Mouse (Mus musculus): Measurements from ENCODE around the gene Actr5. TPM values are rescaled to one million over a fixed set of nuclear protein-coding genes. Genes with fewer than 3 reads are reported as not detected.

The Actr5 gene
- polyA plus RNA-seq, 1 experiment, result 9.4 TPM

DNA sequence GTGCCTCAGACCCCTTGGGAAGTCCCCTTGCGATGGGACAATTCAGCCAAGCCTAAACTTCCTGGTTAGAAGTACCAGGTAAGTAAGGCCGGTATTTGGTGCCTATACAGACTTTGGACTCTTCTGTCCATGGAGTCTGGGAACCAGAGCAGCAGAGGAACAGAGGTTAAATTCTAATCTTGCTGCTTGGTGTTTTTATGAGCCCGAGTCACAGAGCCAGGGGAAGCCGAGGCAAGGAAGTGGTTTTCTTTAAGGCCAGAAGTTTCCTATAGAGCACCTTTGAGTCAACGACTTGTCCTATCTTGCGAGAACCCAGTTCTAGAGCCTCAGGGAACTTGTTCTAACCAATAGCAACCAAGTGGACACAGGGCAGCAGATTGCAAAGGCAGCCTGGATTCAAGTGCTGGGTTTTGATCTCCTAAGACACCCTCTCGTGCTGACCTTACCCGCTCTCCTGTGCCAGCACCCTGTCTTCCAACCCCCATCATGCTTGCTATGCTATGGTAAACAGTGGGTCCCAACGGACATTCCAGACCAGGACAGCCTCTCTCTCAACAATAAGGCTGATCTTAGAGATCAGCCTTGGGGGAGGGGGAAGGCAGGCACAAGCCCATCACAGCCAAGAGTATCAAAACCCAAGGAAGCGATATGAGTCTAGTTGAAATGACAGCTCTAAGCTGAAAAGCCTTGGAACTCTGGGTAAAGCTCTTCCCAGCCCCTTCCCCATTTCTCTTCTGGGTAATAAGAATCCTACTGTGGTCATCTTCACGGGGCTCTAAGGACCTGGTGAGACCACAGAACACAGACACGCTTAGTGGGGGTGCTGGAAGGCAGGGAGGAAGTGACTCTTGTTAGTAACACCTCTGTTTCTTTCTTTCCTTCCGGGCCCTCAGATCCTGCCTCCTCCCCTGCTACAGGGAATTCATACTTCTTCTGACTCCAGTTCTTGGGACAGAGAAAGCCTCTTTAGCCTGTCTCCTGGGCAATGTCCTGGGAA is 44.8 kb downstream of the Actr5 start:
- Histone ChIP-seq H3K4me3 (ENCODE audit: extremely low read depth, insufficient read depth, insufficient read length) (peak overlapping the region; percentile 90; the same call in 1 of the 2 replicates), H3K27me3 (ENCODE audit: control insufficient read depth, insufficient read depth, low read length) (no peaks in the 10 kb centered on the region), H3K27ac (ENCODE audit: insufficient read depth, low read length) (peak overlapping the region; percentile 91), H3K4me1 (ENCODE audit: control insufficient read depth, insufficient read depth, insufficient read length) (peaks cover 42% of the 10 kb centered on the region), H3K36me3 (ENCODE audit: control insufficient read depth, insufficient read depth, low read length) (0 out of 2 replicates have a peak, but pooled peaks cover 3% of the 10 kb centered on the region)
- peak in 1 of 2 experiments; percentile 39 for DNase-seq (ENCODE audit: low read depth in 1 of 2, low spot score in 2 of 2)
- no peak for TF ChIP-seq POLR2A (IDR thresholded peaks at IDR 0.05; ENCODE audit: low read depth, low read length)
- no peak for TF ChIP-seq CTCF (IDR thresholded peaks at IDR 0.05; ENCODE audit: extremely low read depth, insufficient read depth, insufficient read length, insufficient replicate concordance)
- WGBS, result 25% methylated on average over 13 of the region's 13 CpGs

DNA sequence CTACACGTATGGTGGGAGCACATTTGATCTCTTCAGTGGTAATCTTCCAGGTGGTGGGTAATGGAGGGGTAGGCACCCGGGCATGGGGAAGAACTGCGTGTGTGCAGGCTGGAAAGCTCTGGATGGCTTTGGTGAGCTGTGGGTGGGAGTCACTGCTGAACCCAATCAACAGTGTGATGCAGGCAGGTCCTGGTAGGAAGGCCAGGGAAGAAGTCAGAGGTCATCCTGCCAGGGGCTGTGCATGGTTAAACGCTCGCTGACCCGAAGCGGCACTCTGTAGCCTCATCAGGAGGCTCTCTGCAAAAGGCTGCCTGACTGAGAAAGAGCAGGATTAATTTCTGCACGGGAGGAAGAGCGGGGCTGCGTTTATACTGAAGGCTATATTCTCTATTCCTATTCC is 45.9 kb downstream of the Actr5 start:
- Histone ChIP-seq H3K27ac (ENCODE audit: insufficient read depth, low read length) (peak overlapping the region; percentile 91), H3K4me1 (ENCODE audit: control insufficient read depth, insufficient read depth, insufficient read length) (peaks cover 50% of the 10 kb centered on the region), H3K36me3 (ENCODE audit: control insufficient read depth, insufficient read depth, low read length) (0 out of 2 replicates have a peak, but pooled peaks cover 3% of the 10 kb centered on the region), H3K27me3 (ENCODE audit: control insufficient read depth, insufficient read depth, low read length) (no peaks in the 10 kb centered on the region), H3K4me3 (ENCODE audit: extremely low read depth, insufficient read depth, insufficient read length) (no peak overlapping the region)
- TF ChIP-seq POLR2A (IDR thresholded peaks at IDR 0.05; ENCODE audit: low read depth, low read length), result no peak
- no peak for TF ChIP-seq CTCF (IDR thresholded peaks at IDR 0.05; ENCODE audit: extremely low read depth, insufficient read depth, insufficient read length, insufficient replicate concordance)
- DNase-seq (ENCODE audit: low read depth in 1 of 2, low spot score in 2 of 2), result no peak
- WGBS, result 72% methylated on average over 10 of the region's 10 CpGs

DNA sequence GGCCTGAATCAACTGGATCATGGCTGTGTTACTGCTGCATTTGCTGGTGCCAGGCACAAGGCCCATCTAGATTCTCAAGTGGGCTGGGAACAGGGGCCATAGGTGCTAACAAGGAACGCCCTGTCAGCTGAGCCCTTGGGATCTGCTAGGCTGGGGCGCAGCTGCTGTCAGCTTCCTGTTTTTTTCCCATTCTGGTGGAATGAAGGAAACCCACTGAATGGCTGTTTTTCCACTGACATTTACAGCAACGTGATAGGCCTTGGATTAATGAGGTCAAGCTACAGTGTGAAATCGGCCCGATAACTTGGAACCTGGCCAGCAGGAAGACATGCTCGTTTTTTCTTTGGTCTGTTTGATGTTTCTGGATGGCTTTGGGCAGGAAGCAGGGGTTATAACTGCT is 48.1 kb downstream of the Actr5 start:
- peak in 1 of 2 experiments; percentile 29 for DNase-seq (ENCODE audit: low read depth in 1 of 2, low spot score in 2 of 2)
- no peak overlapping the region for H3K4me3 ChIP-seq (ENCODE audit: extremely low read depth, insufficient read depth, insufficient read length)
- H3K36me3 ChIP-seq (ENCODE audit: control insufficient read depth, insufficient read depth, low read length), result 0 out of 2 replicates have a peak, but pooled peaks cover 3% of the 10 kb centered on the region
- no peak for TF ChIP-seq POLR2A (IDR thresholded peaks at IDR 0.05; ENCODE audit: low read depth, low read length)
- TF ChIP-seq CTCF (IDR thresholded peaks at IDR 0.05; ENCODE audit: extremely low read depth, insufficient read depth, insufficient read length, insufficient replicate concordance), result no peak
- no peaks in the 10 kb centered on the region for H3K27me3 ChIP-seq (ENCODE audit: control insufficient read depth, insufficient read depth, low read length)
- 8% methylated on average over 6 of the region's 6 CpGs for WGBS
- H3K27ac ChIP-seq (ENCODE audit: insufficient read depth, low read length), result peak overlapping the region; percentile 61
- H3K4me1 ChIP-seq (ENCODE audit: control insufficient read depth, insufficient read depth, insufficient read length), result peaks cover 53% of the 10 kb centered on the region

DNA sequence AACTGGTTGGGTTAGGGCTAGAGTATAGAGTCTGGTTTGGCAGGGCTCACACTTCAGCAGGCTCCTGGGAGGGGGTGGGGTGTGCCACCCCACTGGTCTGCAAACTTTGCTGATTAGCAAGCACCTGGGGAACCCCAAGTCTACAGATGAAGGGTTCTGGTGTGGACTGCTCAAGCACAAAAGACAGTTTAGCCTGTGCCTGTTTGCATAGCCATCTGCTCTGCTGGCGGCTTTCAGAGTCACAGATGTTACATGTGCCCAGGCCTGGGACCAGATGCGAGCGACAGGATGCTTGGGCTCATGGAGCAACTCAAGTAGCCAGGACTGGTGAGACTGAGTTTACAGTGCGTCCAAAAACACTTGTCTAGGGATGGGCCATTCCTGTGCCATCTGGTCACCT is 48.8 kb downstream of the Actr5 start:
- H3K27me3 ChIP-seq (ENCODE audit: control insufficient read depth, insufficient read depth, low read length), result no peaks in the 10 kb centered on the region
- DNase-seq (ENCODE audit: low read depth in 1 of 2, low spot score in 2 of 2), result peak; percentile 57 to 65
- 29% methylated on average over 4 of the region's 4 CpGs for WGBS
- peaks cover 58% of the 10 kb centered on the region for H3K4me1 ChIP-seq (ENCODE audit: control insufficient read depth, insufficient read depth, insufficient read length)
- H3K36me3 ChIP-seq (ENCODE audit: control insufficient read depth, insufficient read depth, low read length), result 0 out of 2 replicates have a peak, but pooled peaks cover 3% of the 10 kb centered on the region
- TF ChIP-seq POLR2A (IDR thresholded peaks at IDR 0.05; ENCODE audit: low read depth, low read length), result no peak
- no peak for TF ChIP-seq CTCF (IDR thresholded peaks at IDR 0.05; ENCODE audit: extremely low read depth, insufficient read depth, insufficient read length, insufficient replicate concordance)
- peak overlapping the region; percentile 61 for H3K27ac ChIP-seq (ENCODE audit: insufficient read depth, low read length)
- H3K4me3 ChIP-seq (ENCODE audit: extremely low read depth, insufficient read depth, insufficient read length), result no peak overlapping the region

DNA sequence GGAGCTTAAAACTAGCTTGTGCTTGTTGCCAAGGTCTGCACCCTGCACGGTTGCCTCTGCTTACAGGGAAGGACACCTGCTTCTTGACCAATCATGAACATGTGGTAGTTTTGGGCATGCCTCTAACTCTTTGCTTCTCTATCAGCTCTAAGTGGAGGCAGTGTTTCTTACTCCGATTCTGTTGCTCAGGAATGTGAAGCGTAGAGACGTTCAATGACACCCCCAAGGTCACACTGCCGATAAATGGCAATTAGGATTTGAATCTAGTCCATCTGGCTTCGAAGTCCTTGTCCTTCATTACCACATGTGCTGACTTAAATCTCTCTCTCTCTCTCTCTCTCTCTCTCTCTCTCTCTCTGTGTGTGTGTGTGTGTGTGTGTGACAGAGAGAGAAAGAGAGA is 49.4 kb downstream of the Actr5 start:
- Histone ChIP-seq H3K4me3 (ENCODE audit: extremely low read depth, insufficient read depth, insufficient read length) (no peak overlapping the region), H3K4me1 (ENCODE audit: control insufficient read depth, insufficient read depth, insufficient read length) (peaks cover 61% of the 10 kb centered on the region), H3K27ac (ENCODE audit: insufficient read depth, low read length) (no peak overlapping the region), H3K36me3 (ENCODE audit: control insufficient read depth, insufficient read depth, low read length) (0 out of 2 replicates have a peak, but pooled peaks cover 3% of the 10 kb centered on the region), H3K27me3 (ENCODE audit: control insufficient read depth, insufficient read depth, low read length) (no peaks in the 10 kb centered on the region)
- no peak for DNase-seq (ENCODE audit: low read depth in 1 of 2, low spot score in 2 of 2)
- TF ChIP-seq POLR2A (IDR thresholded peaks at IDR 0.05; ENCODE audit: low read depth, low read length) (no peak), CTCF (IDR thresholded peaks at IDR 0.05; ENCODE audit: extremely low read depth, insufficient read depth, insufficient read length, insufficient replicate concordance) (no peak)
- 61% methylated on average over 6 of the region's 6 CpGs for WGBS

DNA sequence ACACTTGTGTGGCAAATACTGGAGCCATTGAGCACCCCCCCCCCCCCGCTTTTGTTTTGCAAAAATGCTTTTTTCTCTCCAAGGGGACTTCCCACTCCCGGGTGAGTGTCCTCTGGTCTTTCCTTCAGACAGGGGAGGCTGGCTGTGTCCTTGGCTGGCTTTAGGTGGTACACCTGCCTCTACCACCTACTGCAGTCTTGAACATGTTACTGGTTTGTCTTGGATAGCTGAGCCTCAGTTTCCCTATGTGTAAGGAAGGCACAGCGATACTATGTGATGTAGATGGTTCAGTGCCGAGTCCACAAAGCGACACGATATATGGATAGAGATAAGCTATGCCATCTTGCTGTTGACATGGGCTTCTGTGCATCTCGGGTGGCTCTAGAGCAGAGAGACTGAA is 50.1 kb downstream of the Actr5 start:
- Histone ChIP-seq H3K27me3 (ENCODE audit: control insufficient read depth, insufficient read depth, low read length) (no peaks in the 10 kb centered on the region), H3K4me3 (ENCODE audit: extremely low read depth, insufficient read depth, insufficient read length) (no peak overlapping the region), H3K27ac (ENCODE audit: insufficient read depth, low read length) (peak overlapping the region; percentile 32; the same call in 1 of the 2 replicates), H3K4me1 (ENCODE audit: control insufficient read depth, insufficient read depth, insufficient read length) (peaks cover 57% of the 10 kb centered on the region), H3K36me3 (ENCODE audit: control insufficient read depth, insufficient read depth, low read length) (0 out of 2 replicates have a peak, but pooled peaks cover 3% of the 10 kb centered on the region)
- WGBS, result 79% methylated on average over 7 of the region's 7 CpGs
- no peak for TF ChIP-seq POLR2A (IDR thresholded peaks at IDR 0.05; ENCODE audit: low read depth, low read length)
- no peak for TF ChIP-seq CTCF (IDR thresholded peaks at IDR 0.05; ENCODE audit: extremely low read depth, insufficient read depth, insufficient read length, insufficient replicate concordance)
- DNase-seq (ENCODE audit: low read depth in 1 of 2, low spot score in 2 of 2), result no peak

Data from spleen, adult 2 months (tissue).